Mouse (Mus musculus) forebrain, embryonic 10.5 days (tissue): ENCODE measurements around the gene Chd6. TPM values are rescaled to one million over a fixed set of nuclear protein-coding genes. Genes with fewer than 3 reads are reported as not detected.

Source experiments
- DNase-seq: peaks from one replicate; pipeline ENCODE4 v3.0.0-alpha.2; 2017; ENCODE audit warnings: low spot score; ENCODE audit errors: extremely low spot score
- H3K27ac ChIP-seq: fragments of 300-500 bp; sonication (generic); 2 replicates; pipeline ENCODE4 v1.5.1; 2016; ENCODE audit warnings: mild to moderate bottlenecking
- H3K27me3 ChIP-seq: fragments of 300-500 bp; sonication (generic); 2 replicates; pipeline ENCODE4 v1.6.1; 2016; ENCODE audit warnings: mild to moderate bottlenecking; ENCODE audit not compliant: poor library complexity, severe bottlenecking
- H3K36me3 ChIP-seq: fragments of 300-500 bp; sonication (generic); replicated peaks from 2 replicates; pipeline ENCODE4 v1.6.1; 2016; ENCODE audit warnings: mild to moderate bottlenecking, moderate library complexity
- H3K4me1 ChIP-seq: fragments of 300-500 bp; sonication (generic); 2 replicates; pipeline ENCODE4 v1.6.1; 2016
- H3K4me3 ChIP-seq: fragments of 300-500 bp; sonication (generic); 2 replicates; pipeline ENCODE4 v1.5.1; 2016; ENCODE audit warnings: mild to moderate bottlenecking, moderate library complexity
- H3K9me3 ChIP-seq: fragments of 300-500 bp; sonication (generic); 2 replicates; pipeline ENCODE4 v1.6.1; 2016; ENCODE audit warnings: mild to moderate bottlenecking, moderate library complexity
- WGBS: fragments of 180-500 bp; shearing (Covaris S2); methylation state at CpG from one replicate; pipeline ENCODE4 v1.1.7; 2016; 5-methylcytosine and 5-hydroxymethylcytosine counted together
- polyA plus RNA-seq: library from polyadenylated mRNA; unstranded; fragments of >200 nt; fragmentation: Nextera tagmentation; extraction: Ambion mirVana; gene quantifications from 2 replicates; pipeline ENCODE4 v1.2.1, GENCODE M21; 2016

Chd6 gene
- polyA plus RNA-seq, 1 experiment from 2014 or later: 31.0 TPM

GRCm38 (mm10) chr2:160996987-160997763 is 111.7 kb downstream of the Chd6 start:
- Histone ChIP-seq H3K4me3 (no peak overlapping the region), H3K9me3 (no peaks in the 10 kb centered on the region), H3K27me3 (no peaks in the 10 kb centered on the region), H3K36me3 (peaks cover 41% of the 10 kb centered on the region), H3K27ac (no peak overlapping the region), H3K4me1 (no peaks in the 10 kb centered on the region)
- DNase-seq: no peak
- 89% methylated on average over 6 of the region's 6 CpGs for WGBS

GRCm38 (mm10) chr2:160994181-160994580 is 114.7 kb downstream of the Chd6 start:
- DNase-seq: no peak
- Histone ChIP-seq H3K36me3 (peaks cover 59% of the 10 kb centered on the region), H3K4me3 (no peak overlapping the region), H3K27ac (no peak overlapping the region), H3K27me3 (no peaks in the 10 kb centered on the region), H3K4me1 (no peaks in the 10 kb centered on the region), H3K9me3 (no peaks in the 10 kb centered on the region)
- 95% methylated on average over 1 of the region's 1 CpGs for WGBS

GRCm38 (mm10) chr2:160992465-160992864 is 116.4 kb downstream of the Chd6 start:
- Histone ChIP-seq H3K4me3 (no peak overlapping the region), H3K27ac (no peak overlapping the region), H3K27me3 (no peaks in the 10 kb centered on the region), H3K36me3 (peaks cover 64% of the 10 kb centered on the region), H3K9me3 (no peaks in the 10 kb centered on the region), H3K4me1 (no peaks in the 10 kb centered on the region)
- no peak for DNase-seq
- WGBS: 97% methylated on average over 3 of the region's 3 CpGs

- H3K4me1 ChIP-seq: no peaks in the 10 kb centered on the region
- no peaks in the 10 kb centered on the region for H3K9me3 ChIP-seq
- no peak for DNase-seq
- 87% methylated on average over 6 of the region's 6 CpGs for WGBS
- peaks cover 75% of the 10 kb centered on the region for H3K36me3 ChIP-seq
- no peak overlapping the region for H3K27ac ChIP-seq
- no peaks in the 10 kb centered on the region for H3K27me3 ChIP-seq
- H3K4me3 ChIP-seq: no peak overlapping the region
Measured at GRCm38 (mm10) chr2:160990339-160991070, 118.4 kb downstream of the Chd6 start.

GRCm38 (mm10) chr2:160987503-160987902 is 121.4 kb downstream of the Chd6 start:
- Histone ChIP-seq H3K4me3 (no peak overlapping the region), H3K4me1 (no peaks in the 10 kb centered on the region), H3K9me3 (no peaks in the 10 kb centered on the region), H3K36me3 (peaks cover 98% of the 10 kb centered on the region), H3K27ac (no peak overlapping the region), H3K27me3 (no peaks in the 10 kb centered on the region)
- DNase-seq: no peak

GRCm38 (mm10) chr2:160982636-160983035 is 126.2 kb downstream of the Chd6 start:
- Histone ChIP-seq H3K9me3 (no peaks in the 10 kb centered on the region), H3K27ac (no peak overlapping the region), H3K27me3 (no peaks in the 10 kb centered on the region), H3K36me3 (peaks cover 98% of the 10 kb centered on the region), H3K4me3 (no peak overlapping the region), H3K4me1 (no peaks in the 10 kb centered on the region)
- WGBS: 91% methylated on average over 3 of the region's 3 CpGs
- no peak for DNase-seq

- H3K4me1 ChIP-seq: no peaks in the 10 kb centered on the region
- H3K4me3 ChIP-seq: no peak overlapping the region
- no peaks in the 10 kb centered on the region for H3K27me3 ChIP-seq
- no peak overlapping the region for H3K27ac ChIP-seq
- no peak for DNase-seq
- H3K9me3 ChIP-seq: no peaks in the 10 kb centered on the region
- peaks cover 98% of the 10 kb centered on the region for H3K36me3 ChIP-seq
- WGBS: 94% methylated on average over 6 of the region's 6 CpGs
Measured at GRCm38 (mm10) chr2:160981791-160982190, 127.1 kb downstream of the Chd6 start.

- 79% methylated on average over 1 of the region's 1 CpGs for WGBS
- H3K4me3 ChIP-seq: no peak overlapping the region
- DNase-seq: no peak
- no peaks in the 10 kb centered on the region for H3K27me3 ChIP-seq
- H3K4me1 ChIP-seq: no peaks in the 10 kb centered on the region
- H3K27ac ChIP-seq: no peak overlapping the region
- peaks cover 96% of the 10 kb centered on the region for H3K36me3 ChIP-seq
- H3K9me3 ChIP-seq: no peaks in the 10 kb centered on the region
Measured at GRCm38 (mm10) chr2:160978651-160979050, 130.2 kb downstream of the Chd6 start.

- Histone ChIP-seq H3K4me3 (no peak overlapping the region), H3K4me1 (no peaks in the 10 kb centered on the region), H3K9me3 (no peaks in the 10 kb centered on the region), H3K27me3 (no peaks in the 10 kb centered on the region), H3K36me3 (peaks cover 96% of the 10 kb centered on the region), H3K27ac (no peak overlapping the region)
- 98% methylated on average over 1 of the region's 1 CpGs for WGBS
- DNase-seq: no peak
Measured at GRCm38 (mm10) chr2:160977248-160977647, 131.6 kb downstream of the Chd6 start.

- no peaks in the 10 kb centered on the region for H3K27me3 ChIP-seq
- H3K4me3 ChIP-seq: no peak overlapping the region
- no peaks in the 10 kb centered on the region for H3K9me3 ChIP-seq
- H3K36me3 ChIP-seq: peaks cover 95% of the 10 kb centered on the region
- WGBS: 89% methylated on average over 5 of the region's 5 CpGs
- no peak for DNase-seq
- no peak overlapping the region for H3K27ac ChIP-seq
- no peaks in the 10 kb centered on the region for H3K4me1 ChIP-seq
Measured at GRCm38 (mm10) chr2:160973648-160974215, 135.1 kb downstream of the Chd6 start.

- H3K4me3 ChIP-seq: no peak overlapping the region
- no peaks in the 10 kb centered on the region for H3K9me3 ChIP-seq
- WGBS: 98% methylated on average over 7 of the region's 7 CpGs
- H3K27ac ChIP-seq: no peak overlapping the region
- DNase-seq: no peak
- no peaks in the 10 kb centered on the region for H3K4me1 ChIP-seq
- no peaks in the 10 kb centered on the region for H3K27me3 ChIP-seq
- H3K36me3 ChIP-seq: peaks cover 95% of the 10 kb centered on the region
Measured at GRCm38 (mm10) chr2:160972103-160972792, 136.6 kb downstream of the Chd6 start.

- no peak overlapping the region for H3K4me3 ChIP-seq
- no peak for DNase-seq
- WGBS: 92% methylated on average over 1 of the region's 1 CpGs
- H3K4me1 ChIP-seq: no peaks in the 10 kb centered on the region
- H3K9me3 ChIP-seq: no peaks in the 10 kb centered on the region
- no peak overlapping the region for H3K27ac ChIP-seq
- H3K36me3 ChIP-seq: peaks cover 97% of the 10 kb centered on the region
- H3K27me3 ChIP-seq: no peaks in the 10 kb centered on the region
Measured at GRCm38 (mm10) chr2:160962149-160962548, 146.7 kb downstream of the Chd6 start.
